Mouse (Mus musculus) layer of hippocampus, adult 9-10 months (tissue): Measurements from ENCODE around the gene Mbtps2.

Experiments
- DNase-seq: peaks from one replicate; pipeline ENCODE4 v3.0.0; 2022; ENCODE audit warnings: low spot score

The Mbtps2 gene

GRCm38 (mm10) chrX:157598186-157598996, at the start of gene Mbtps2:
Gene Mbtps2 (minus strand): TSS chrX:157598715.
- DNase-seq: no peak

- DNase-seq: no peak
Observed at GRCm38 (mm10) chrX:157646399-157646798, 47.9 kb upstream of the Mbtps2 start.

GRCm38 (mm10) chrX:157644700-157645099, 46.2 kb upstream of the Mbtps2 start:
- DNase-seq: no peak

- no peak for DNase-seq
Observed at GRCm38 (mm10) chrX:157644300-157644699, 45.8 kb upstream of the Mbtps2 start.

GRCm38 (mm10) chrX:157642856-157643255, 44.3 kb upstream of the Mbtps2 start:
- no peak for DNase-seq

- no peak for DNase-seq
Observed at GRCm38 (mm10) chrX:157637253-157637652, 38.7 kb upstream of the Mbtps2 start.

GRCm38 (mm10) chrX:157633676-157634414, 35.3 kb upstream of the Mbtps2 start:
- DNase-seq: no peak

- no peak for DNase-seq
Observed at GRCm38 (mm10) chrX:157630341-157630740, 31.8 kb upstream of the Mbtps2 start.

- DNase-seq: no peak
Observed at GRCm38 (mm10) chrX:157612894-157613293, 14.4 kb upstream of the Mbtps2 start.

- DNase-seq: no peak
Observed at GRCm38 (mm10) chrX:157601450-157601849, 2.9 kb upstream of the Mbtps2 start.

- DNase-seq: no peak
Observed at GRCm38 (mm10) chrX:157597585-157598185, 830 bp downstream of the Mbtps2 start.

- DNase-seq: no peak
Observed at GRCm38 (mm10) chrX:157596802-157597201, 1.7 kb downstream of the Mbtps2 start.

- DNase-seq: no peak
Observed at GRCm38 (mm10) chrX:157595927-157596326, 2.6 kb downstream of the Mbtps2 start.

GRCm38 (mm10) chrX:157594606-157595005, 3.9 kb downstream of the Mbtps2 start:
- DNase-seq: no peak

GRCm38 (mm10) chrX:157587001-157587400, 11.5 kb downstream of the Mbtps2 start:
- DNase-seq: no peak

- no peak for DNase-seq
Observed at GRCm38 (mm10) chrX:157586397-157586796, 12.1 kb downstream of the Mbtps2 start.

- no peak for DNase-seq
Observed at GRCm38 (mm10) chrX:157579108-157579614, 19.4 kb downstream of the Mbtps2 start.

- no peak for DNase-seq
Observed at GRCm38 (mm10) chrX:157574683-157575082, 23.8 kb downstream of the Mbtps2 start.

GRCm38 (mm10) chrX:157568840-157569239, 29.7 kb downstream of the Mbtps2 start, which contains the start of gene Yy2:
Gene Yy2 (minus strand): TSS chrX:157568985.
- DNase-seq: no peak

- DNase-seq: no peak
Observed at GRCm38 (mm10) chrX:157563794-157564193, 34.7 kb downstream of the Mbtps2 start.

GRCm38 (mm10) chrX:157547082-157547481, 51.4 kb downstream of the Mbtps2 start:
- DNase-seq: no peak

- no peak for DNase-seq
Observed at GRCm38 (mm10) chrX:157506400-157506799, 92.1 kb downstream of the Mbtps2 start.

- no peak for DNase-seq
Observed at GRCm38 (mm10) chrX:157504506-157504905, 94.0 kb downstream of the Mbtps2 start.
